Mouse (Mus musculus): Measurements from ENCODE around the gene Net1.
A peak's percentile ranks its signal among the peaks of the same experiment; 100 is the strongest.
"Not testable (repeated sequence)": the region's sequence is repeated elsewhere in the genome, so short reads cannot be mapped to it uniquely, and the experiment has no call there.

Net1 gene

DNA sequence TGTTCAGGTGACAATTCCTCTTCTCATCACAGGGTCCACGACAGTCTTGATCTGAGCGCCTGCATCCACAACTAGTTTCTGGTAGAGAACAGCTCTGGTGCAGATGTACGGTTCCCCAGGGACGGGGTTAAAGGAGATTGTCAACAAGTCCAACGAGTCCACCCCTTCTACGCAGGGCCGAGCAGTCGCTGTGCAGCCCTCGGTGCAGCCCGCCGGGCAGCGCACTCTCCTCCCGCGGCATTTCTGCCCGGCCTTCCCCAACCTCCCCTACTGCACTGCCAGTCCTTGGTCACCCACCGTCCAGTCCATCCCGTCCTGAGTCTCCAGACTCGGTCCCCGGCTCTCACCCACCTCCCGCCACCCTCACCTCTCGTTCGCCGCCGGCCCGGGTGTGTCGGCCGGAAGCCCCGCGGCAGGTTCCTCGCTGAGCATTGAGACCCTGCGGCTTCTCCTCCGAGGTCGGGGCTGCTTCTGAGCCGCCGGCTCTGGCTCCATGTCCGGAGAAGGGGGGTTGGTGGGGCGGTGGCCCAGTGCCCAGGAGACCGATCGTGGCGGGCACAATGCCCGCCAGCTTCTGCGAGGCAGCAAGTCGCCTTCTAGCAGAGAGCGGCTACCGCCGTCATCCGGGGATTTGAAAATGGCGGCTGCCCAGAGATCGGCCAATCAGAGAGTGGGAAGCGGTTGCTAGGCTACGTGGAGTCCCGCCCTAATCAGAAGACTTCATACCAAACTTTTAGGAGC is at the start of gene Net1, which contains the start of gene Tubal3:
Gene Net1, minus strand, starts transcription at position 650 of the 741 bp plus-strand sequence.
Gene Tubal3, plus strand, starts transcription at position 704 of the 741 bp plus-strand sequence.
- peak; percentile 75 to 83 for DNase-seq (ENCODE audit: low spot score in 2 of 2)

DNA sequence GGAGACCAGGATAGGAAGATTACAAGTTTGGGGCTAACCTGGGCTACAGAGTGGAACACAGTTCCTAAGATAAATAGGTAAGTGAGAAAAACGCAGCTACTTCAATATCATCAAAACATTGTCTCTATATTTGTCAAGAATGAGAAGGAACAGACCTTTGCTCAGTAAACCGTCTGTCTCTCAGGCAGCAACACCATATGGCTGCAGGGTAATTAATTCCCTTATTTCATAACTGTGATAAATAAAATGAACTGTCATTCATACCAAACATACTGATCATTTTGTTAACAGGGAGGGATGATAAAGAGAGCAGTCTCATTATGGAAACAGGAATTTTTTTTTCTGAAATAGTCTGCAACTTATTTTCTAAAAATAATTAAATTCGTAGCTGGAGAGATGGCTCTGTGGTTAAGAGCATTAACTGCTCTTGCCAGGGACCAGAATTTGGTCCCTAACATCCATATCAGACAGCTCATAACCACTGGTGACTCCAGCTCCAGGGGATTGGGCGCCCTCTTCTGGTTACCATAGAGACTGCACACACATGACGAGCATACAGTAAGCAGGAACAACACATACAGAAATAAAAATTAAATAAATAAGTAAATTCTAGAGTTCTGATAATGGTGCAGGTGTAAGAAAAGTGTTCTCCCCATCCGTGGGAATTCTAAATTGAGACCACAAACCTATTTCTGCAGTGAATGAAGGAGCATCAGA is 33.3 kb upstream of the Net1 start:
- no peak for DNase-seq (ENCODE audit: low spot score in 2 of 2)

DNA sequence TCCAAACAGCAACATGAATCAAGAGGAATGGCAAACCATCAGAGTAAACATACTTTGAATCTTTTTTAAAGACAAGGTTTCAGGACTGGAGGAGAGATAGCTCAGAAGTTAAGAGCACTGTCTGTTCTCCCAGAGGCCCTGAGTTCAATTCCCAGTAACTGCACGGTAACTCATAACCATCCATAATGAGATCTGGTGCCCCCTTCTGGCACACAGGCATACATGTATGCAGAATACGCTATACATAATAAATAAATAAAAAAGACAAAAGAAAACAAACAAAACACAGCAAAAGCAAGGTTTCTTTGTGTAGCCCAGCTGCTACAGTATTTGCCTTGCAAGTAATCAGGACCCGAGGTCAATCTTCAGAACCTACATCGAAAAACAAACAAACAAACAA is 31.5 kb upstream of the Net1 start:
- DNase-seq (ENCODE audit: low spot score in 2 of 2) = no peak

DNA sequence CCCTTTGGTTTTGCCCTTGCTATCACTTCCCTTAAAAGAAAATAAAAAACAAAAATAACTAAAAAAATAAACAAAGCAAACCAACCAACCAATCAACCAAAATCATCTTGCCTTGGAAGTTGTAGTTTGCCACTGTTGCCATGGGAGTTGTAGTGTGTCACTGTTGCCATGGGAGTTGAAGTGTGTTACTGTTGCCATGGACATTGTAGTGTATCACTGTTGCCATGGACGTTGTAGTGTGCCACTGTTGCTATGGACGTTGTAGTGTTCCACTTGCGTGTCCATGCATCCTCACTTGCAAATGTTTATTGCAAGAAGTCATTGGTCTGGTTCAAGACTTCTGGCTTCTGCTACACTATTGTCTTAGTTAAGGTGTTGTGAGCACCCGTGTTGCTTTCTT is 29.2 kb upstream of the Net1 start:
- no peak for DNase-seq (ENCODE audit: low spot score in 2 of 2)

DNA sequence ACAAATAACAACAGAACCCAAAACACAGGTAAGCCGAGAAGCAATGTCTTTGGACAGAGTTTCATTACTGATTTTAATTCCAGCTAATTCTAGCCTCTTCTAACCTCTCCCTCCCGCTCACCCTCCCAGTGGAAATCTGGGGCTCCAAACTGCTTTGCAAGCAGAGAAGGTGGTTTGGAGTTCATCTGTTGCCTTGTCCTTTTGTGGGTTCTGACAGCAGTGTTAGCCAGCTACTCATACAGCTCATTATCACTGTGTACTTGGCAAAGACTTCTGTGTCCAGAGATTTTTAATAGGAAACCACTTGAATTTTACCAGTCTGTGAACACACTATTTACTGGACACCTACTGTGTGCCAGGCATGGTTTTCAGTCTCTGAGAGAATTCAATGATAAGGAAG is 27.2 kb upstream of the Net1 start, which contains the start of gene Ucn3:
Gene Ucn3, minus strand, starts transcription at position 101 of the 400 bp plus-strand sequence.
- DNase-seq (ENCODE audit: low spot score in 2 of 2) = no peak

DNA sequence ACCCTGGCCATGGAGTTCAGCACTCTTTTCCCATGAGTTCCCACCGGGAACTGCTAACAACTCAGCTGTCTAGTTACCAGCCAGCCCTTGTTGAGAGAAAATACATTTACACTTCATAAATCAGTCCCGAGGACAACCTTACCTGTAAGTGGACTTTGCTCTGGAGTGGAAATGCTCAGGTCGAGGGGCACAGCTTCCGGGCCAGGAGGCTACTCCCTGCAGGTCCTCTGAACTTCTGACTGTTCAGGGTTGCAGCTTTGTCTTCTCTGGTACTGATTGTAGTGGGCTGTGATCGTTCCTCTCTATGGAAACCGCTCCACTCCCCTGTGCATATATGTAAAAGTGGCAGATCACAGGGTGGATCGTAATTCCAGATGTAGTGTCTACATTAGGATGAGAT is 26.7 kb upstream of the Net1 start:
- DNase-seq (ENCODE audit: low spot score in 2 of 2) = no peak

DNA sequence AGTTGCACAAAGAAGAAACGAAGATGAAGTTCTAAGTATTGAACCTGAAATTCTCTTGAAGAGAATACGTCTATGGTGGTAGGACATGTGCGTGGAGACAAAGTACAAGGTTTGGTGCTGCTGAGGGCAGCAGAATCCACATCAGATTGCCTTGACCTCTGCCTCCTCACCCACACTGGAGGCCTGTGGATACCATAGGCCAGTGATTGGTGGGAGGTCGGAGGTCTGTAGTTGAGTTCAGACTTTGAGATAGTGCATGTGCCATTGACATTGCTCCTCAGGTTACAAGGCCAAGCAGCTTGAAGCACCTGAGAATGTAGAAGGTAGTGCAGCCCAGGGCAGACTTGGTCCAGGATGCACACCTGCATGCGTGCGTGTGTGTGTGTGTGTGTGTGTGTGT is 8.0 kb upstream of the Net1 start:
- DNase-seq (ENCODE audit: low spot score in 2 of 2) = no peak

DNA sequence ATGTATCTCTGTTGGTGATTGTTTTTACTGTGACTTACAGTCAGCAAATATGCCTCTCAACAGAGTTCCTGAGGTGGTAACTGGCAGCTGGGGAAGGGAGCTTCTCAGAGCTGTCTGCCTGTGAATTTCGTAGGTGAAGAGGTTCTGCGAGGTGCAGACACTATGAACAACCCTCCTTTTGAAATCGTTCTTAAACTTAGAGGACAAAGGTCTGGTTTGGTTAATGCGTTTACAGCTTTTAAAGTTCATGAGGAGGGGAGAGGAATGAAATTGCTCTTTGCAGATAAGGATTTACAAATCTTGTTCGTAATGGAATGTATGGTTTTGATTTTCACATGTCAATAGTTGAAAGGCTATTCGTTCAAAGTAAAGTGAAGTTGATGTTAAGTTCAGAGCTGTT is 7.6 kb upstream of the Net1 start:
- DNase-seq (ENCODE audit: low spot score in 2 of 2) = no peak

DNA sequence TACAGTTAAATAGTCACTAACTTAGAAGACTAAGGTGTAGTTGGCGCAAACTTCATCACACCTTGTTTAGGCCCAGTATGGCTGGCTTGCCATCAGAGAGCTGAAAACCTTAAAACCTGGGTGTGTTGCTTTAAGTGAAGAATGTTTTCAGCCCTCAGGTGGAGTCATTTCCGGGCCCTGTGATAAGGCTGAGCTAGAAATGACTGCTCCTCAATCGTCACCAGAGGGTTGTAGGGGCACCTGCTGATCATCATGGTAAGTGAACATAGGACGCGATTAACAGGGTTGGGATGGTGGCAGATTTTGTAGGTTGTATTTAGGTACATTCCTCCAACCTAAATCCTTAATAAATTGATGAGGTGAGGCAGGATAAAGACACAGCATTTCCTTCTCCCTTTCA is 6.5 kb upstream of the Net1 start:
- DNase-seq (ENCODE audit: low spot score in 2 of 2) = no peak

DNA sequence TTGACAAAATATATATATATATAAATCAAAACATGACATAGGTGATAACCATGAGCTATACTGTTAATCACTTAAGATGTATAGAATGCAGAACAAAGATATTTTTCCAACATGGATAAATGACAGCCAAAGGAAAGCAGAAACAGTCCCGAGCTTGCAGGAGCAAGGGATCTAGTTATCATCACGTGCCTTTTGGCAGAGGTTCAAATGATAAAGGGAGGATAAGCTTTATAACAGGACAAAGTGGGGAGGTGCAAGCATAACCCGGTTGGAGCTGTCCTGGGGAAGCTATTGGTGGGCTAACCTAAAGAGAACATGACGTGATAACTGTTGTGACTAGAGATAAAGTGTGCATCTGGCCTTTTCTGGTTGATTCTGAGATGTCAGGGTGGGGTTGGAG is 4.5 kb downstream of the Net1 start:
- DNase-seq (ENCODE audit: low spot score in 2 of 2) = no peak

DNA sequence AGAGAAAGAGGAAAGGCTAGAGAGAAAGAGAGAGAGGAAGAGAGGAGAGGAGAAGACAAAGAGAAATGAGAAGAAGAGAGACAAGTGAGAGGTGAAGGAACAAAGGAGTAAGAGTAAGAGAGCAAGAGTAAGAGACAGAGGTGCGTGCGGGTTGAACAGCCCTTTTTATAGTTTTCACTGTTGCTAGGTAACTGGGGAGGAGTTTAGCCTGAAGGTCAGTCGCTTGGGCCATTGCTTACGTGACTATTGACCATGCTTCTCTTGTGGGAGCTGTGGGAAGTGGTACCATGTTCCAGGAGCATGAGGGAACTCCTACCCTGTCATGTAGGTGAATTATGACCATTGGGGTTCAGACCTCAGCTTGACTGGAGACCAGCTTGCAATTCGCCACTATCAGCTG is 7.7 kb downstream of the Net1 start:
- DNase-seq (ENCODE audit: low spot score in 2 of 2) = no peak

DNA sequence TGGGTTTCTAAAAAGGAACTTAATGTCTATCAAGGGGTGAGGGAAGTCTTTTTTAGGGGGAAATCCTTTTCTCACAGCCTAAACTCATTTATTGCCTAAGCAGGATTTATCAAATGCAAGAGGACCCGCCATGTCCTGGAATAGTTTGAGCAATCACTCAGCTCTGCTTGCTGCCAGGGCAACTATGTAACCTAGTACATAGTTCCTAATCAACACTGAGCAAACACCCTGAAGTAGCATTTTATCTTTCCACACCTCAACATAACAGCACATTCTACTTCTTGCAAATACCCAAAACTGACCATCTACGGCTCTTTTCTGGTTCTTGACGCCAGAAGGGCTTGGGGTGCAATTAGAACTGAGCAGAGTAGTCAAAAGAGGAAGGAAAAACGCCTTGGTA is 9.8 kb downstream of the Net1 start:
- DNase-seq (ENCODE audit: low spot score in 2 of 2) = no peak

DNA sequence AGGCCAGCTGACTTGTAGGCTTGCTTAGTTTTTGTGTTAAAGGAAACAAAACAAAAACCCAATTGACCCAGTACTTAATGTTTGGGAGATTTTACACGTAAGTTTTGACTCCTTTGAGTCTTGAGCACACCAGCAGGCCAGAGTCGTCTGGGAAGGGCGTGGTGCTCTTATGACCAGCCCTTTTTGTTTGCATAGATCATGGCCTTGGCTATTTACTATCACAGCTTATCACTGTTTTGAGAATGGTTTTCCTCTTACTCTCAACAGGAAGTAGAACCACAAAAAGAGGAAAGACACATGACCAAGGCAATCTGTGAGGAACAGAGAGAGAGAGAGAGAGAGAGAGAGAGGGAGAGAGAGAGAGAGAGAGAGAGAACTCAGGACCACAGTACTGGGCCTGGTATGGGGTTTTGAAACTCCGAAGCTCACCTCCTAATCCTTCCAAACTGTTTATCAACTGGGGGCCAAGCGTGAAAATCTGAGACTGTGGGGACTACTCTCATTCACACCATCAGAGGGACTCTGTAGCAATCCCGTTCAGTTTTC is 10.8 kb downstream of the Net1 start:
- no peak for DNase-seq (ENCODE audit: low spot score in 2 of 2)

DNA sequence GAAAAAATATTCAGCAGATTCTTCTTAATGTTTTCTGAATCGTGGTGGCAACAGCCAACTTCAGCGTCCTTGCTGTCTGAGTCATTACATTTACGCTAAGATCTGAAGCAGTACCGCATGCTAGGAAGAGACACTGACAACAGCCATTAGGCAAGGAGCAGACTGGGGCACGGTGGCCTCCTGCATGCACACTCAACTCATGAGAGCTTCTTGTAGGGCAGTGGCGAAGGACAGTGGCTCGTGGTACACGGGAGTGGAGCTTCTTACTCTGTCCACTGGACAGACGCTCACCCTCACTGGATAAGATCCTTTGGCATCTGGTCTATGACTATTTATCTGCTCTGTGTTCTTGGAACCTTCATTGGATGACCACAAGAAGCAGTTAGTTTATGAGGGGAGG is 18.7 kb downstream of the Net1 start:
- no peak for DNase-seq (ENCODE audit: low spot score in 2 of 2)

DNA sequence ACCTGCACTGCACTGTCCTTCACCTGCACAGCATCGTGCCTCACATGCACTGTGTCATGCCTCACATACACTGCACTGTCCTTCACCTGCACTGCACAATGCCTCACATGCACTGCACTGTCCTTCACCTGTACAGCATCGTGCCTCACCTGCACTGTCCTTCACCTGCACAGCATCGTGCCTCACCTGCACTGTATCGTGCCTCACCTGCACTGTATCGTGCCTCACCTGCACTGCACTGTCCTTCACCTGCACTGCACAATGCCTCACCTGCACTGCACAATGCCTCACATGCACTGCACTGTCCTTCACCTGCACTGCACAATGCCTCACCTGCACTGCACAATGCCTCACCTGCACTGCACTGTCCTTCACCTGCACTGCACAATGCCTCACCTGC is 19.8 kb downstream of the Net1 start:
- not testable (repeated sequence) for DNase-seq (ENCODE audit: low spot score in 2 of 2)

DNA sequence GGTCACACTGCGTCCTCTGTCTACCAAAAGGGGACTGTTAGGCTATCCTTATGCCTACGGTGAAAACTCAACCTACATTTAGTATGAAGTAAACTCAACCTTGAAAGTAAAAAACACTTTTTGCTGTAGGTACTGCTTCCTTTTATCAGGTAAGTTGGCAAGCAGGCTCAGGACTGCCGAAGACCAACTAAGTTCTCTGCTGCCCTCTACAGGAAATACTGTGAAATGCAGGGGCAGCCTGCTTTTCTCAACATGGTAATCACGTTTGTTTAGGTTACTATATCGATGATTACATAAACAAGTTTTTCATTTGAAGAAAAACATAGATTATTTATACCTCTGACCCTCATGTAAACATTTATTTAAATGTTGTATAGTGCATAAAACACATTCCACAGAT is 21.1 kb downstream of the Net1 start:
- peak; percentile 55 to 72 for DNase-seq (ENCODE audit: low spot score in 2 of 2)

DNA sequence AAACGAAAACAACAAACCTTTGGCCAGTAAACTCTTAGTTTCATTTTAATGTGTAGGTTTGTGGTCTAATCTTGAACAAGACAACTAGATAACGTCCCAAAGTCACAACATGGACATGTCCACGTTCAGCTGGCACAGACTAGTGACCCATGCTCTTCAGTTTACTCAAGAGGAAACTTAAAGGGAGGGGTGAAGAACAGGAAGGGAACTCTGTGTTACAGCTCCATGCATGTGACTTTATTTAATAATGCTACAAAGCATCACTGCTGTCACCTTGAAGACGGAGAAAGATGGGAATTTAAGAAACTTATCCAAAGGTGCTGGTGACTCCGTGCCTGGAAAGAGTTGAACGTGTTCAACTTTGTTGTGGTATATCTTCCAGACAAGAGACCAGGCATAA is 22.0 kb downstream of the Net1 start:
- DNase-seq (ENCODE audit: low spot score in 2 of 2) = no peak

DNA sequence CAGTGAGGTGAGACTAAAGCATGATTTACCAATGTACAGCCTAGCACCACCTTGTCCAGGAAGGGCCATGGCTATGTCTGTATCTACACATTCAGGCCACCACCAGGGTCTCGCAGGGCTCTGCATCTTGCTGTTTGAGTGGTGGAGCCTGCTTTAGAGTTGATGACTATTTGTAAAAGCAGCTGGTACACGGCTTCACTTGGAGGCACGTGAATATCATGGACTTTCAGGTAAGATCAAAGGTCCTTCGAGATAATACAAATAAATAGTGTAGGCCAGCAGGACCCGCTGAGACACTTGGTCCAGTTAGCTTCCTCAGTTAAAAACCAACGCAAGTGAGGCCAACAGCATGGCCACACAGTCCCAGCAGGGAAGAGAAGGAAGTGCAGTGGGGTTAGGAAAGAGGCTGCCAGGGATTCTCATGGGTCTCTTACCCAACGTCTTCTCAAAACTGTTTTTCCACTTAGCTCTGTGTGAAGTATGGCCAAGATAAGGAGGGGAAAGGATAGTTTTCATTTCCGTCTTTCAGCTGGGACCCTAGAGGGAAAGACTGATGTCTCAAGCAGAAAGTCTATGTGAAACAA is 22.5 kb downstream of the Net1 start:
- DNase-seq (ENCODE audit: low spot score in 2 of 2) = no peak

DNA sequence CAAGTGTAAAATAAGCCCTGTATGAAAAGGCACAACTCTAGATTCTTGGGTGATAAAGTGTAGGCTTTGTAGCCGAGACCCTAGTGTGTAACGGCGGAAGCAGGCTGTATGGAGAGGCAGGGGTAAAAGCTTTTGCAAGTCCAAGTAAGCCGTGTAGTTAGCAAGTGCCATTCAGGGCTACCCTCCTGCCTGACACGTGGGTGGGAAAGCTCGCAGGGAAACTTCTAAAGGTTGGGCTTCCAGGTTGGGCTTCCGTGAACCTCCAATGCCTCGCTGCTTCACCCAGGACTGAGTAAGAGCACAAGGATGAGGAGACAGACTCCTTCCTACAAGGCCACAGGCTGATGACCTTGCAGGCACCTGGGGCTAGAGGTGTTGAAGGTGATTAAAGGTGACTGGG is 23.5 kb downstream of the Net1 start:
- DNase-seq (ENCODE audit: low spot score in 2 of 2) = no peak

DNA sequence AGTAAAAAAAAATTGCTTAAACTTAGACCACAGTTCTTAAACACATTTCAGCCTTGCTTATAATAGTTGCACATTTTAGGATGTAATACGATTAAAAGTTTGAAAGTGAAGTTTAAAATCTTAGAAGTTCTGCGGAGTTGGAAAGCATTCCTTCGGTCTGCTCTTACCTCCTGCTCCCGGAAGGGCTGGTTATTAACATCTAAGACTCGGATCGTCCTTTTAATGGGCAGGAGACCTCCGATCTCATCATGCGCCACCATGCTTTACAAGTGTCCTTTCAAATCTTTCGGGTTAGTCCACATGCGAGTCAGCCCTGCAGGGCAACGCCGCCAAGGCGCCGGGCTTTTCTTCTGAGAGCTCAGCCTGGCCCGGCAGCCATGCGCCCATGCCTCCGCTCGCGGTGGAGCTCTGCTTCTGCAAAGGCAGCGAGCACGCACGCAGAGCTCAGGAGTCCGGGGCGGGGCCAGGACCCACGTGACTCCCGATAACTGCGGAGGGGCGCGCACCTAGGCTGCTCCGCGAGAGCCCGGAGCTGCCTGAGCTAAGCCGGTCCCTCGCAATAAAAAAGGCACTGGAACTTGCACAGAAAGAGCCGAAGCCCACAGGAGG is 24.8 kb downstream of the Net1 start:
- DNase-seq (ENCODE audit: low spot score in 2 of 2) = peak; percentile 85 to 89

DNA sequence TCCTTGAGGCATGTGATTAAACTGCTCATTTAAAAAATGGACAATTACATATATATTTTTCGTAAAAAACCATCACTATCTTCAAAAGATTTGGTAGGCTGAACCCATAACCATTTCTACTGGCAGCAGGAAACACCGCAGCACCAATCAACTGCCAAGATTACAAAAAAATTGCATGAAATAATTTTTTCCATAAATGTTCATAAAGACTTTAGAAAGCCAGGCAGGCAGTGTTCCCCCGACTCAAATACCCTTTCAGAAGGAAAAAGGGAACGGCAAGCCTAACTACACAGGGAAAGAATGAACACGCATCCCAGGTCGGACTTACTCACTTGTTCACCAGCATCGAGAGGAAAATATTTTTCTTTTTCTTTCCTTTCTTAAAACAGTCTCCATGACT is 25.4 kb downstream of the Net1 start:
- no peak for DNase-seq (ENCODE audit: low spot score in 2 of 2)

DNA sequence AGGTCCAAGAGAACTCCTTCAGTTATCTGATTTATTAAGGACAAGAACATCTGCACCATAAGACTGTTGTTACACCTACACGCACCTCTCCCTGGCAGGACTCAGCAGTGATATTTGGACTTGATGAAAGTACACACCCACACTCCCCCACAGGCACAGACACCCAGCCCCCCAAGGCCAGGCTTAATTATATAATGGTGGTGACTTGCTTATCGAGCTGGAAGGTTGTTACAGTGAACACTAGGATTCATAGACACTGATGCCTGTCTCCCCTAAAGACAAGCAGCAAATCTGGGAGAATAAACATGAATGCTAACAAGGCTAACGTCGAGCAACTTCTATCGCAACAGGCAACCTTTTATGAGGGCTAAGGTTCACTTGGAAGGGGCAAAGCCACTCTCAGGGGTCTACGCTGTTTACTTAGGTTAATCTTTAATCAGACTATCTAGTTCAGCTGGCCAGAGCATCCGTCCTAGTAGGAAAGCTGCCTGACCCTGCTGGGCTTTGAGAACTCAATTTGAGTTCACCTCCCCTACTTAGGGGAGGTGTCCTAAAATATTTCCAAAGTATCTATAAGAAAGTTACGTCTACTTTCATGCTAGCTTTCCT is 26.4 kb downstream of the Net1 start:
- DNase-seq (ENCODE audit: low spot score in 2 of 2) = no peak

All from right cerebral cortex, postnatal 36 days (tissue).